Mouse (Mus musculus): ENCODE measurements at regions not wholly inside any gene's neighbourhood (a gene's known extent, or its start where the extent isn't known, plus 50 kb on each side); places are given as distances from the start of the nearest gene placed in this dataset.

GRCm38 (mm10) chr5:119310178-119310930 is 360.1 kb upstream of the Tbx3 start:
- peak overlapping the region; percentile 15; the same call in 1 of the 2 replicates for H3K27ac ChIP-seq (ENCODE audit: insufficient read depth, low read length)
- peaks cover 5% of the 10 kb centered on the region for H3K4me1 ChIP-seq (ENCODE audit: control insufficient read depth, insufficient read depth, low read length)

DNA sequence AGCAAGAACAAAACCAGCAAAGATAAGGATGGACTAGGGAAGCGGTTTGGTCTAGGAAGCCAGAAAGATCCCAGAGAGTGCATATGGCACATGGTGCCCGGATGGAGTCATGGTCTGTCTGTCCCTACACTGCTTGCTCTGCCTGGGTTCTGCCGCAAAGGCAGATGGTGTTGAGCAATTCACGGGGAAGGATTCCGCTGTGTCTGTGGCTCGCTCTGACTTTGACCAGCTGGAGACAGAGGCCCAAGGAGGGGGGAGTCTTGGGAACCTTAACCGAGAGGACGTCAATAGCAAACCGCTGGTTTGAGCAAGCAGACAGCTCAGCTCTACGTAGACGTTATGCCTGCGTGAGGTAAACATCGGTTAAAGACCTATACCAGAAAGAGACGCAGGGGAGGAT is 357.7 kb upstream of the Tbx3 start:
- Histone ChIP-seq H3K27ac (ENCODE audit: insufficient read depth, low read length) (no peak overlapping the region), H3K27me3 (ENCODE audit: control insufficient read depth, insufficient read depth, low read length, poor library complexity, severe bottlenecking) (no peaks in the 10 kb centered on the region), H3K9ac (ENCODE audit: low read depth, poor library complexity, severe bottlenecking) (no peak overlapping the region), H3K4me3 (ENCODE audit: low read depth, low read length) (no peak overlapping the region), H3K4me1 (ENCODE audit: control insufficient read depth, insufficient read depth, low read length) (peaks cover 5% of the 10 kb centered on the region), H3K36me3 (ENCODE audit: control insufficient read depth, insufficient read depth, low read length, poor library complexity, severe bottlenecking) (no peaks in the 10 kb centered on the region), H3K9me3 (replicated peaks; ENCODE audit: control insufficient read depth, insufficient read depth, low read length, poor library complexity, severe bottlenecking) (no peaks in the 10 kb centered on the region)
- no peak for TF ChIP-seq EP300 (IDR thresholded peaks at IDR 0.05; ENCODE audit: insufficient read depth, low read depth, low read length)
- no peak for TF ChIP-seq POLR2A (IDR thresholded peaks at IDR 0.05; ENCODE audit: insufficient read depth, low read length)
- TF ChIP-seq CTCF (IDR thresholded peaks at IDR 0.05; ENCODE audit: low read depth, low read length) = no peak

More at GRCm38 (mm10) chr5:119310178-119310930, 360.1 kb upstream of the Tbx3 start:
- Histone ChIP-seq H3K4me3 (ENCODE audit: low read depth, low read length) (no peak overlapping the region), H3K9ac (ENCODE audit: low read depth, poor library complexity, severe bottlenecking) (no peak overlapping the region), H3K36me3 (ENCODE audit: control insufficient read depth, insufficient read depth, low read length, poor library complexity, severe bottlenecking) (no peaks in the 10 kb centered on the region), H3K27me3 (ENCODE audit: control insufficient read depth, insufficient read depth, low read length, poor library complexity, severe bottlenecking) (no peaks in the 10 kb centered on the region), H3K9me3 (replicated peaks; ENCODE audit: control insufficient read depth, insufficient read depth, low read length, poor library complexity, severe bottlenecking) (no peaks in the 10 kb centered on the region)
- no peak for TF ChIP-seq POLR2A (IDR thresholded peaks at IDR 0.05; ENCODE audit: insufficient read depth, low read length)
- peak; percentile 94 for TF ChIP-seq EP300 (IDR thresholded peaks at IDR 0.05; ENCODE audit: insufficient read depth, low read depth, low read length)

DNA sequence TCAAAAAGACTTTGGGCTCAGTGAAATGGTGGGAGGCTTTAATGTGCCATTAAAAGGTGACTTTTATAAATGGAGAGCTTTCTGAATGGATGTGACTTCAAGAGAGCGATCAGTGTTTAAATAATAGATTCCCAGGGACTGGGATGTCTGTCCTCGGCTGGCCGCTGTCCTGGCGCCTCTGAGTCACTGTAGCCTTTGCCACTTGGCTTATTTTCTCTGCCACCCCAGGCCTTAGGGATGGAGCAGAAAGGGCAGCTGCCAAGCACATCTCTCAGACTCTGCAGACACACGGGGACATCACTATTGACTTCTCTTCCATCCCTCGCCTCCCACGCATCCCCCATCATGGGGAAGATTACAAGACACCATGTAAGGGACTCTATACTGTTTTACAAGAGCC is 355.3 kb upstream of the Tbx3 start:
- Histone ChIP-seq H3K36me3 (ENCODE audit: control insufficient read depth, insufficient read depth, low read length, poor library complexity, severe bottlenecking) (no peaks in the 10 kb centered on the region), H3K27me3 (ENCODE audit: control insufficient read depth, insufficient read depth, low read length, poor library complexity, severe bottlenecking) (no peaks in the 10 kb centered on the region), H3K9me3 (replicated peaks; ENCODE audit: control insufficient read depth, insufficient read depth, low read length, poor library complexity, severe bottlenecking) (no peaks in the 10 kb centered on the region), H3K9ac (ENCODE audit: low read depth, poor library complexity, severe bottlenecking) (no peak overlapping the region), H3K4me3 (ENCODE audit: low read depth, low read length) (no peak overlapping the region), H3K4me1 (ENCODE audit: control insufficient read depth, insufficient read depth, low read length) (peaks cover 3% of the 10 kb centered on the region), H3K27ac (ENCODE audit: insufficient read depth, low read length) (no peak overlapping the region)
- TF ChIP-seq POLR2A (IDR thresholded peaks at IDR 0.05; ENCODE audit: insufficient read depth, low read length) = no peak
- TF ChIP-seq EP300 (IDR thresholded peaks at IDR 0.05; ENCODE audit: insufficient read depth, low read depth, low read length) = no peak
- TF ChIP-seq CTCF (IDR thresholded peaks at IDR 0.05; ENCODE audit: low read depth, low read length) = no peak

DNA sequence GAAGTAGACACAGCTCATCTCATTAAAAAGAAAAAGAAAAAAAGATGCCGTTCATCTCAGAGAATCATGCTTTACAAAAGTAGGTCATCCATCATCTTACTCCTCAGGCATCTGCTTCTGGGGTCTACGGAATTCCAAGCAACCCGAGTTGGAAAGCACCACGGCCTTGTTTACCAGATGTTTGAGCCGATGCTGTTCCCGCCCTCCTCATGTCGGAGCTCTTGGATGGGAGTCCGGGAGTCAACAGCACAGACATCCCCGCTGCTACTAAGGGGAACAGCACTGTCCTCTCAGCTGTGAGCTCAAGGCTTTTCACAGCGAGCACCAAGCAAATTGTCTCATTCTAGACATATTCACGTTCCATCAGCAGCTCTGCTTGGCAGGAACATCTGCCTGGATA is 352.9 kb upstream of the Tbx3 start:
- TF ChIP-seq CTCF (IDR thresholded peaks at IDR 0.05; ENCODE audit: low read depth, low read length) = no peak
- TF ChIP-seq EP300 (IDR thresholded peaks at IDR 0.05; ENCODE audit: insufficient read depth, low read depth, low read length) = no peak
- no peak for TF ChIP-seq POLR2A (IDR thresholded peaks at IDR 0.05; ENCODE audit: insufficient read depth, low read length)
- Histone ChIP-seq H3K4me1 (ENCODE audit: control insufficient read depth, insufficient read depth, low read length) (no peaks in the 10 kb centered on the region), H3K9me3 (replicated peaks; ENCODE audit: control insufficient read depth, insufficient read depth, low read length, poor library complexity, severe bottlenecking) (no peaks in the 10 kb centered on the region), H3K4me3 (ENCODE audit: low read depth, low read length) (no peak overlapping the region), H3K36me3 (ENCODE audit: control insufficient read depth, insufficient read depth, low read length, poor library complexity, severe bottlenecking) (no peaks in the 10 kb centered on the region), H3K27ac (ENCODE audit: insufficient read depth, low read length) (no peak overlapping the region), H3K9ac (ENCODE audit: low read depth, poor library complexity, severe bottlenecking) (no peak overlapping the region), H3K27me3 (ENCODE audit: control insufficient read depth, insufficient read depth, low read length, poor library complexity, severe bottlenecking) (no peaks in the 10 kb centered on the region)

GRCm38 (mm10) chr5:119321368-119322144 is 348.9 kb upstream of the Tbx3 start:
- no peaks in the 10 kb centered on the region for H3K36me3 ChIP-seq (ENCODE audit: control insufficient read depth, insufficient read depth, low read length, poor library complexity, severe bottlenecking)
- H3K27ac ChIP-seq (ENCODE audit: insufficient read depth, low read length) = no peak overlapping the region
- no peak overlapping the region for H3K4me3 ChIP-seq (ENCODE audit: low read depth, low read length)
- no peaks in the 10 kb centered on the region for H3K9me3 ChIP-seq (replicated peaks; ENCODE audit: control insufficient read depth, insufficient read depth, low read length, poor library complexity, severe bottlenecking)
- TF ChIP-seq POLR2A (IDR thresholded peaks at IDR 0.05; ENCODE audit: insufficient read depth, low read length) (no peak), CTCF (IDR thresholded peaks at IDR 0.05; ENCODE audit: low read depth, low read length) (no peak), EP300 (IDR thresholded peaks at IDR 0.05; ENCODE audit: insufficient read depth, low read depth, low read length) (no peak)
- no peak overlapping the region for H3K9ac ChIP-seq (ENCODE audit: low read depth, poor library complexity, severe bottlenecking)
- H3K27me3 ChIP-seq (ENCODE audit: control insufficient read depth, insufficient read depth, low read length, poor library complexity, severe bottlenecking) = no peaks in the 10 kb centered on the region
- no peaks in the 10 kb centered on the region for H3K4me1 ChIP-seq (ENCODE audit: control insufficient read depth, insufficient read depth, low read length)

GRCm38 (mm10) chr5:119322411-119322810 is 348.1 kb upstream of the Tbx3 start:
- Histone ChIP-seq H3K4me3 (ENCODE audit: low read depth, low read length) (no peak overlapping the region), H3K36me3 (ENCODE audit: control insufficient read depth, insufficient read depth, low read length, poor library complexity, severe bottlenecking) (no peaks in the 10 kb centered on the region), H3K27me3 (ENCODE audit: control insufficient read depth, insufficient read depth, low read length, poor library complexity, severe bottlenecking) (no peaks in the 10 kb centered on the region), H3K9ac (ENCODE audit: low read depth, poor library complexity, severe bottlenecking) (no peak overlapping the region), H3K9me3 (replicated peaks; ENCODE audit: control insufficient read depth, insufficient read depth, low read length, poor library complexity, severe bottlenecking) (no peaks in the 10 kb centered on the region), H3K4me1 (ENCODE audit: control insufficient read depth, insufficient read depth, low read length) (no peaks in the 10 kb centered on the region), H3K27ac (ENCODE audit: insufficient read depth, low read length) (no peak overlapping the region)
- TF ChIP-seq CTCF (IDR thresholded peaks at IDR 0.05; ENCODE audit: low read depth, low read length) = no peak
- TF ChIP-seq EP300 (IDR thresholded peaks at IDR 0.05; ENCODE audit: insufficient read depth, low read depth, low read length) = no peak
- TF ChIP-seq POLR2A (IDR thresholded peaks at IDR 0.05; ENCODE audit: insufficient read depth, low read length) = no peak

Data from ES-Bruce4 (cell line).